Mouse (Mus musculus) liver, embryonic 14.5 days (tissue): ENCODE results near the gene Paxbp1.

Experiments
- CTCF ChIP-seq: IDR thresholded peaks from 2 replicates; pipeline ENCODE4 v1.5.1; 2016; ENCODE audit warnings: antibody characterized with exemption, low read depth, control low read depth
- EP300 ChIP-seq: IDR thresholded peaks from 2 replicates; pipeline ENCODE4 v1.6.1; 2016; ENCODE audit warnings: antibody characterized with exemption, low read depth

- TF ChIP-seq EP300 (no peak), CTCF (no peak)
Measured at GRCm38 (mm10) chr16:91030751-91031150, 13.6 kb downstream of the Paxbp1 start.
